Mouse (Mus musculus) gastrocnemius, postnatal 4 days (tissue): Measurements from ENCODE around the gene Vcpkmt. TPM values are rescaled to one million over a fixed set of nuclear protein-coding genes. Genes with fewer than 3 reads are reported as not detected.

Source experiments
- DNase-seq, 2 experiments: peaks; one replicate each; pipeline ENCODE4 v3.0.0; 2021 to 2022; ENCODE audit warnings: low spot score in 2 of 2, mixed read lengths in 2 of 2
- microRNA-seq: library from miRNA; unstranded; fragments of <30 nt; microRNA quantifications from one replicate; pipeline ENCODE4 v1.2.0, GENCODE M21; 2021
- total RNA-seq, 2 experiments: library from RNA; stranded (reverse); gene quantifications; 2 replicates each; pipeline ENCODE4 v1.2.3; 2021

The Vcpkmt gene
- total RNA-seq, 2 experiments from 2014 or later, result 4.9 to 7.2 TPM

- peak in 1 of 2 experiments; percentile 34 for DNase-seq
These were observed 44.4 kb downstream of the Vcpkmt start for GRCm38 (mm10) chr12:69538362-69538950.

- DNase-seq, result peak in 1 of 2 experiments; percentile 26
These were observed 45.0 kb downstream of the Vcpkmt start for GRCm38 (mm10) chr12:69537675-69538361.

DNA sequence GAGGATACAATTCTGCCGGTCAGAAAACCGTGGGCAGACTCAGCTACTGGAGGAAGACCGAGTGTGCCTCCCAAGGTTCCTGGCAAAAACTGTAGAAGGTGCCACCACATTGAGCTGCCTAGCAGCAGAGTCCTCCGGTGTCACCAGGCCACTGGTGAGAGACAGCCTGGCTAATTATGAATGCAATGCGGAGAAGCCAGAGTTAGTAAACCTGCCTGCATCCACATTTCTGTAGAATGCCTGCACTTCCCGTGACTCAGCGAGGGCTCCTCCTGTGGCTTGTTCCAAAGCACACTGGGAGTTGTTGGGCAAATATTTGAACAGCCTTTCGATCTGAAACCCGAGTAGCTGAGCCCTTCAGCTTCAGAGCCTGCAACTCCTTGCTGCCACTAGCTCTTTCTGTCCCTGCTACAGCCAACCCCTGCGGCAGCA lies 45.6 kb downstream of the Vcpkmt start:
- peak in 1 of 2 experiments; percentile 43 for DNase-seq

DNA sequence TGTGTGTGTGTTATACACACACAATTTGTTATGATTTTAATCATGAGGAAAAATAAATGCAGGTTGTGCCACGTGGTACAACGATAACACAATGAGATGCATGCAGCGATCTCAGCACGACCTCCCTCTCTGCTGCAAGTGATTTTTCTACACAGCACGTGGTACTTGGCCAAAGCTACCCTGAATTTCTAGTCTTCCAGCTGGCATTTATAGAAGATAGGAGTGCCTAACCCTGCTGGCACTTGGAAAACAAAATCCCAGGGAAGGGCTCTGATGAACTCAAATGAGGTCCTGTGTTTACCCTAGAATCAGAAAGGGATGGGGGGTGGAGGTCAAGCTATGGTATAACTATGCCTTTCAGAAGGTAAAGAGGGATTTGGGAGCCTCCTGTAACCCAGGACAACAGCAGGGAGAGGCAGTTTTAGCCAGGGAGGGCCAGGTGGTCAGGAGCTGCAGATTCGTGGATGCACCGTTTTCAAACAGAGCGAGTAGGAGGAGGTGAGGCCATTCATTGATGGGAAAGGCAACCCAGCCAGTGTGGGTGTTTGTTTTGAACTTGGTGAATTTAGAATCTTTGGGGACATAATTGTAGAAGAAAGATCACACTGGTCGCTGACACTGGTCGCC lies 46.1 kb downstream of the Vcpkmt start:
- no peak for DNase-seq

DNA sequence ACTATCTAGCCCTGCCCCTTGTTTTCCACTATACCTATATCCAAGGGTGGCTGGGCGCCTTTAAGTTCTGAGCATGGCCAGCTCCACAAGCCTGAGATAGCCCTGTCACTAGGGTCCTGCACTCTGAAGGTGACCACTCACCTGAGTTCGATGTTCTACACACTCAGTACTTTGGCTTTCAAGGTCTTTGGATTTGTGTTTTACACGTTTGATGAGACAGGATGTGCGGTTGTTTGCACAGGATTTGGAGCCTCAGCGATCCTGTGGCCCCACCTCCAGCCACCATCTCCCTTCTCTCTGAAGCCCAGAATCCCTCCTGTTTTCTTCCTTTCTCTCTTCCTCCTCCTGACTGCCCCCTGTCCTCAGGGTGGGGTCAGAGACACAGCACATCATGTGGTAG lies 49.6 kb downstream of the Vcpkmt start:
- DNase-seq, result no peak

GRCm38 (mm10) chr12:69532530-69532929 lies 50.3 kb downstream of the Vcpkmt start:
- no peak for DNase-seq

GRCm38 (mm10) chr12:69532091-69532490 lies 50.7 kb downstream of the Vcpkmt start:
- DNase-seq, result no peak

DNA sequence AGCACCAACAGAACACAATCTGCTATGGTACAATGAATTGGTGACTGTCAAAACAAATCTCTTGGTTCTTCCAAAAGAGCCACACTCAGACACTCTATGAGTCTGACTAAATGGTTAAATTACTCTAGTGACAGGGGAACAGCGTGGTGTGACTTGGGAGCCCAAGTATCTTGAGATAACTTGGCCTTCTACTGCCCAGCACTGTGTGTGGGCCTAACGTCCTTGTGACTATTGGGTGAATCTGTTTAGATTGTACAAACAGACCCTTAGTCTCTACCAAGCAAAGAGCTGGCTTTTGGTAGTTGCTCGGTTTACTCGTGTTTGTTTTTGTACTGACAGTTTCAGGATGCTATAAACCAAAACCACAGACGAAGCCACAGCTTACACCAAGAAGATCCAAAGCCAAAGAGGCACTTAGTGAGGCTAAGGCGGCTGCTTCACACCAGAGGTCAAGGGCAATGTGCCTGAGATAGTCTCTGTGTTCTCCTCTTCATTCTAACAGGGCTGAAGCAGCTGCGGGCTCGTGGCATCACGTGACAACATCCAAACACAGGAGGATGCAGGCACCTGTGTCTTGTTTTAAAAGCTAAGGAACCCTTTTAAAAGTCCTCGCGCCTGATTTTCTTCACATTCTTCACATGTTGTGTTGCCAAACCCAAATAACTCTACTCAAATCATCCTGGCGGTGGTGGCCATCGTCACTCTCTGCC lies 53.0 kb downstream of the Vcpkmt start:
- DNase-seq, result no peak

- DNase-seq, result no peak
These were observed 54.4 kb downstream of the Vcpkmt start for GRCm38 (mm10) chr12:69528275-69529032.

Small RNAs within 50 kb of the gene (microRNA-seq; reads per million reads assigned to microRNA genes)
- gene Gm23018, result not detected

Other genes starting within 250 kb of the Vcpkmt start
- gene Nemf, start 225.9 kb downstream of the Vcpkmt start, total RNA-seq, result 10 to 100 TPM; 30.0 to 33.5 TPM
- 10 to 100 TPM; 72.6 to 77.6 TPM for gene Arf6, start 210.9 kb downstream of the Vcpkmt start, total RNA-seq
- gene Gm9887, start 210.6 kb downstream of the Vcpkmt start, total RNA-seq, result under 1 TPM in 1 of 2 experiments, not detected in 1; 0.81 TPM
- 10 to 100 TPM; 37.5 to 42.9 TPM for gene Sos2, start 98.8 kb upstream of the Vcpkmt start, total RNA-seq
- gene L2hgdh, start 141.8 kb upstream of the Vcpkmt start, total RNA-seq, result 10 to 100 TPM; 38.1 to 38.9 TPM
- gene Atp5s, start 141.9 kb upstream of the Vcpkmt start, total RNA-seq, result 10 to 100 TPM; 10.6 to 11.0 TPM
- gene Cdkl1, start 208.2 kb upstream of the Vcpkmt start, total RNA-seq, result 1 to 10 TPM; 2.0 to 2.9 TPM